Mouse (Mus musculus) kidney, embryonic 14.5 days (tissue): ENCODE measurements at regions not wholly inside any gene's neighbourhood (a gene's known extent, or its start where the extent isn't known, plus 50 kb on each side); places are given as distances from the start of the nearest gene placed in this dataset.

ENCODE experiments used
- ATAC-seq: fragments of 200-750 bp; cut with Nextera tagmentation; 2 replicates; pipeline ENCODE4 v1.8.0; 2017; ENCODE audit warnings: moderate number of reproducible peaks, mild to moderate bottlenecking, moderate TSS enrichment, moderate library complexity; ENCODE audit not compliant: low FRiP score, low TSS enrichment
- H3K27ac ChIP-seq: fragments of 300-500 bp; sonication (generic); 2 replicates; pipeline ENCODE4 v1.5.1; 2014; ENCODE audit warnings: low read depth, mild to moderate bottlenecking, low read length, moderate library complexity, mixed read lengths
- H3K27me3 ChIP-seq: fragments of 300-500 bp; sonication (generic); 2 replicates; pipeline ENCODE4 v1.6.1; 2014; ENCODE audit warnings: mild to moderate bottlenecking, low read length; ENCODE audit not compliant: control insufficient read depth, insufficient read depth
- H3K36me3 ChIP-seq: fragments of 300-500 bp; sonication (generic); 2 replicates; pipeline ENCODE4 v1.6.1; 2014; ENCODE audit warnings: low read length, mixed read lengths; ENCODE audit not compliant: control insufficient read depth, insufficient read depth
- H3K4me1 ChIP-seq: fragments of 300-500 bp; sonication (generic); 2 replicates; pipeline ENCODE4 v1.6.1; 2014; ENCODE audit warnings: low read length, mixed read lengths; ENCODE audit not compliant: control insufficient read depth, insufficient read depth
- H3K4me2 ChIP-seq: fragments of 300-500 bp; sonication (generic); replicated peaks from 2 replicates; pipeline ENCODE4 v1.6.1; 2014; ENCODE audit warnings: low read depth, mild to moderate bottlenecking, low read length
- H3K4me3 ChIP-seq: fragments of 300-500 bp; sonication (generic); 2 replicates; pipeline ENCODE4 v1.5.1; 2014; ENCODE audit warnings: mild to moderate bottlenecking, low read length
- H3K9ac ChIP-seq: fragments of 300-500 bp; sonication (generic); 2 replicates; pipeline ENCODE4 v1.6.1; 2014; ENCODE audit warnings: low read depth, mild to moderate bottlenecking, low read length, moderate library complexity
- H3K9me3 ChIP-seq: fragments of 300-500 bp; sonication (generic); 2 replicates; pipeline ENCODE4 v1.6.1; 2016; ENCODE audit warnings: low read length; ENCODE audit not compliant: control insufficient read depth
- WGBS: fragments of 180-500 bp; shearing (Covaris S2); extraction: QIAGEN DNeasy Blood & Tissue Kit; methylation state at CpG from one replicate; pipeline ENCODE4 v1.1.7; 2014; 5-methylcytosine and 5-hydroxymethylcytosine counted together

DNA sequence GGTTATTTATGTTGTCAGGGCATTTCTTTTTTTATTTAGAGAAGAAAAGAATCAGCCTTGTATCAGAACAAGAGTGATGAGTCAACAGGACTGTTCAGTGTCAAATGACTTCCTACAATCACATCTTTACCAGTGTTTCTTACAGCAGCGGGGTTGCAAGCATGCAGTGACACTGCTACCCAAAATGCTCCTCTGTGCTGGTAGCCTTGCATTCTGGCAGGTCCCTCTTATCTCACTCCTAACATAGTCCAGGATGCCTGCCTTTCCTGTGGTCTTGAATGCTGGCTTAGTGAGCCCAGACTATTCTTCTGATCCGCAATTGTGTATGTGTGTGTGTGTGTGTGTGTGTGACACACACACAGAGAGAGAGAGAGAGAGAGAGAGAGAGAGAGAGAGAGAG, 506.4 kb upstream of the Camk1g start:
- Histone ChIP-seq H3K4me3 (no peak overlapping the region), H3K4me2 (no peak overlapping the region), H3K27me3 (no peaks in the 10 kb centered on the region), H3K4me1 (no peaks in the 10 kb centered on the region), H3K9me3 (no peaks in the 10 kb centered on the region), H3K9ac (no peak overlapping the region), H3K36me3 (no peaks in the 10 kb centered on the region), H3K27ac (no peak overlapping the region)
- no peak for ATAC-seq
- 77% methylated on average over 2 of the region's 2 CpGs for WGBS

DNA sequence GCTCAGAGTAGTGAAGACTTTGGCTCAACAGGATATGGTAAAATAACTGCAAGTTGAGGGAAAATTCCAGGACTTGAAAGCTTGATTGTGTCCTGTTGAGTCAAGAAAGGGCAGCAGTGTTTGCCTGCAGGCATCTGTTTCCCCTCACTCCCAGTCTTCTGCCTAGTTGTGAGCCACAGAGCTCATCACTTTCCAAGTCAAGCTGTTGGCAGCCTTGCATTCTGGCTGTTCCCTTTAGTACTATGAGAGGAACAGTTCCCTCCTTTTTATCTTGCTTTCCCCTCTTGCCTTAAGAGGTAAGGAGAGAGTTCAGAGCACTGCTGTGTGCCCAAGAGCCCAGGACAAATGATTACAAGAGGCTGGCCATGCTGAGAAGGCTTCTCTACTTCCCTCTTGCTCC, 506.0 kb upstream of the Camk1g start:
- Histone ChIP-seq H3K4me3 (no peak overlapping the region), H3K4me2 (no peak overlapping the region), H3K27me3 (no peaks in the 10 kb centered on the region), H3K27ac (no peak overlapping the region), H3K9ac (no peak overlapping the region), H3K4me1 (no peaks in the 10 kb centered on the region), H3K9me3 (no peaks in the 10 kb centered on the region), H3K36me3 (no peaks in the 10 kb centered on the region)
- no peak for ATAC-seq

DNA sequence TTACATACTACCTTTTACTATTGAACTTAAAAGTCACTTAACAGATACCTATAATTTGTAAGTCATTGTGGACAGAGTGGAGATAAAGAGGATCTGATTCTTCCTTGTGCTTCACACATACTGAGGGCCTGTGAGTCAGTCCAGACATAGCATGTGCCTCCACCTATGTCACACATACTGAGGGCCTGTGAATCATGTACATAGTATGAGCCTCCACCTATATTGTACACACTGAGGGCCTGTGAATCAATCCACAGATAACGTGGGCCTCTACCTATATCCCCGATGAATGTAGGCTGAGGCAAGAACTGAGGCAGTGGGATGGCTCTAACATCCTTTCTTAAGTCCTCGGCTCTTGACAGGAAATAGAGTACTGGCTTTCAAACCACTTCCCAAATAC, 505.2 kb upstream of the Camk1g start:
- no peak overlapping the region for H3K27ac ChIP-seq
- H3K4me3 ChIP-seq: no peak overlapping the region
- H3K27me3 ChIP-seq: no peaks in the 10 kb centered on the region
- 89% methylated on average over 3 of the region's 3 CpGs for WGBS
- H3K4me2 ChIP-seq: no peak overlapping the region
- H3K36me3 ChIP-seq: no peaks in the 10 kb centered on the region
- H3K4me1 ChIP-seq: no peaks in the 10 kb centered on the region
- H3K9me3 ChIP-seq: no peaks in the 10 kb centered on the region
- ATAC-seq: no peak
- H3K9ac ChIP-seq: no peak overlapping the region

DNA sequence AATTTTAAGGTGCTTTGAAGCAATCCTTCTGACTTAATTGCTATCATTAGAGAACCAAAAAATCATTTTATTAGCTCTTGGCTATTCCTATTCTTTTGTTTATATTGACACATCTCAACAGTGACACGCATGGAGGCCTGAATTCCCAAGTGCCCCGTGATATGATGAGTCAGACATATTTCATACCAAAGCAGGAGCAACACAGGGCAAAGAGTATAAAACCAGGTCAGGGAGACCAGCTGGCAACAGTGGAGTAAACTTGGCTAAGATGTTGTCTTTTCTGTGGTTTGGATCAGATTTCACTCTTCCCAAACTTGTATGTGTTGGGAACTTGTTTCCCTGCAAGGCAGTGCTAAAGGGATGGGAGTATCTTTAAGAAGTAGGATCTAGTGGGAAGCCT, 500.6 kb upstream of the Camk1g start:
- no peak overlapping the region for H3K4me2 ChIP-seq
- H3K9ac ChIP-seq: no peak overlapping the region
- no peak for ATAC-seq
- H3K9me3 ChIP-seq: no peaks in the 10 kb centered on the region
- H3K27ac ChIP-seq: no peak overlapping the region
- no peaks in the 10 kb centered on the region for H3K4me1 ChIP-seq
- H3K27me3 ChIP-seq: no peaks in the 10 kb centered on the region
- H3K36me3 ChIP-seq: no peaks in the 10 kb centered on the region
- 47% methylated on average over 2 of the region's 2 CpGs for WGBS
- no peak overlapping the region for H3K4me3 ChIP-seq

DNA sequence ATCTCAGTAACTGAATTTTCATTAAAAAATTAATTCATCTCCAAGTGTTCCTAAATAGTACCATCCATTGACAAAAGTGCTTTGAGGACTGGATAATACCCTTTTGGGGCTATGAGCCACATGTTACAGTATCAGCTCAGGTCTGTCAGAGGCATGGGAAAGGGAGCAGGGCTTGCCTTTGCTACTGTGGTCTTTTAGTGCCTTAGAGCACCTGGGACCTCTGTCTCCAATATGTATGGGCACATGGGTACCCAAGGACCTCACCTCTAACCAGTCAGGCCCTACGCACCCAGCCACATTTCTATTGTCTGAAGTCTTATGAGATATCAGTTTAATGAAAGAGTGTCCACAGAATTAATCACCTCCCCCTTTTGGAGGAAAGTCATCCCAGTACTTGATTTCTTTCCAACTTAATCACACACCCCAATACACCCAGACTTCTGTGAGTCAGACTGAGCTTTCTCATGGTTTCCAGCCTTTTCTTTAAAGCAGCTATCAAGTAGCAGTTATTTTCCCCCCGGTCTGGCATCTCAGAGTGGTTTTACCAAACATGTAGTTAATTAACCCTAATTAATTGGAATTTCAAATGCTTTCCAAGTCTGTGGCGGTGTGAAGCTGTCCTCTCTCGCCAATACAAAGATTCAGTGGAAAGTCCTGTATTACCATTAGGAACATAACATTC, 498.7 kb upstream of the Camk1g start:
- Histone ChIP-seq H3K9me3 (no peaks in the 10 kb centered on the region), H3K27ac (no peak overlapping the region), H3K36me3 (no peaks in the 10 kb centered on the region), H3K4me1 (no peaks in the 10 kb centered on the region), H3K4me3 (no peak overlapping the region), H3K4me2 (no peak overlapping the region), H3K27me3 (no peaks in the 10 kb centered on the region), H3K9ac (no peak overlapping the region)
- ATAC-seq: no peak
- WGBS: 82% methylated on average over 4 of the region's 4 CpGs

DNA sequence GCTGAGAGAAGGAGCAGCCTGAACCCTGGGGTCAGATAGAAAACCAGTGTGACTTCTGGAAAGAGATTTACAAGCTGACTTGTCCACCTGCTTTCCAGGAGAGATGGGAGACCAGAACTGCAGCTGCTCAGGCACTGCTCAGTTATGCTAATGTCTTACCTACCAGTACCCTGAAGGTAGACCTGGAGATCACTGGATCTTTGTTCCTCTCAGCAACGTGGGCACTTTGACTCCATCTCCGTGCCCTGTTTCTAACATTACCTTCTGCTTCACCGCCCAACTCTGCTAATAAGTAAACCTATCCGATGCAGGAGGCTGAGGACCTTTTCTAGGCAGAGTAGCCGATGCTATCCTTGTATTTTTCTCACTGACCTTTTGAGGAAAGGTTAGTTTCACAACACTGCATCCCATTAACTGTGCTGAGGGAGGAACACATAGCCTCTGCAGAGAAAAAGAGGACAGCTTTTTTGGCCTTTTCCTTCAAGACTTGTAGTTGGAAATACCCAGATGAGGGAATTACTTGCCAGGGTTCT, 490.7 kb upstream of the Camk1g start:
- Histone ChIP-seq H3K9me3 (no peaks in the 10 kb centered on the region), H3K27me3 (no peaks in the 10 kb centered on the region), H3K27ac (peak overlapping the region; percentile 44; the same call in 1 of the 2 replicates), H3K4me1 (peaks cover 18% of the 10 kb centered on the region), H3K4me2 (no peak overlapping the region), H3K36me3 (no peaks in the 10 kb centered on the region), H3K9ac (no peak overlapping the region), H3K4me3 (no peak overlapping the region)
- 47% methylated on average over 5 of the region's 5 CpGs for WGBS
- ATAC-seq: peak; percentile 81

DNA sequence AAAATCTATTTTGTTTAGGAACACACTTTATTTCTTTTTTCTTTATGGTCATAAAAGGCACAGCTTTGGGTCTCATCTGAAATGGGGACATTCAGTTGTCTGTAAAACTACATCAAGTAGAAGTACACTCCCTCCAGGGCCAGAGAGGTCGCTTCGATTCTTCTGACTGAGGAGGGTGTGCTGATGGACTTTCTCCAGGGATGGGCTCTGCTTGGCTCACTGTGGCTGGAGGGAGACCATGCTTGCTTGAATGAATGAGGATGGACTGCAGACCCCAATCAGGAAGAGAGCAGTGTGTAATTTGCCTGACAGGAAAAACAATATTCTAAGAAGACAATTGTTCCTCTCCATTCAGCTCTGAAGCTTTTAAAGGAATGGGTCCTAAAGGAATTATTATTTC, 490.3 kb upstream of the Camk1g start:
- peaks cover 18% of the 10 kb centered on the region for H3K4me1 ChIP-seq
- no peak for ATAC-seq
- no peak overlapping the region for H3K4me2 ChIP-seq
- H3K9ac ChIP-seq: no peak overlapping the region
- no peak overlapping the region for H3K4me3 ChIP-seq
- H3K9me3 ChIP-seq: no peaks in the 10 kb centered on the region
- H3K36me3 ChIP-seq: no peaks in the 10 kb centered on the region
- WGBS: 22% methylated on average over 2 of the region's 2 CpGs
- H3K27me3 ChIP-seq: no peaks in the 10 kb centered on the region
- H3K27ac ChIP-seq: peak overlapping the region; percentile 65; the same call in 1 of the 2 replicates

DNA sequence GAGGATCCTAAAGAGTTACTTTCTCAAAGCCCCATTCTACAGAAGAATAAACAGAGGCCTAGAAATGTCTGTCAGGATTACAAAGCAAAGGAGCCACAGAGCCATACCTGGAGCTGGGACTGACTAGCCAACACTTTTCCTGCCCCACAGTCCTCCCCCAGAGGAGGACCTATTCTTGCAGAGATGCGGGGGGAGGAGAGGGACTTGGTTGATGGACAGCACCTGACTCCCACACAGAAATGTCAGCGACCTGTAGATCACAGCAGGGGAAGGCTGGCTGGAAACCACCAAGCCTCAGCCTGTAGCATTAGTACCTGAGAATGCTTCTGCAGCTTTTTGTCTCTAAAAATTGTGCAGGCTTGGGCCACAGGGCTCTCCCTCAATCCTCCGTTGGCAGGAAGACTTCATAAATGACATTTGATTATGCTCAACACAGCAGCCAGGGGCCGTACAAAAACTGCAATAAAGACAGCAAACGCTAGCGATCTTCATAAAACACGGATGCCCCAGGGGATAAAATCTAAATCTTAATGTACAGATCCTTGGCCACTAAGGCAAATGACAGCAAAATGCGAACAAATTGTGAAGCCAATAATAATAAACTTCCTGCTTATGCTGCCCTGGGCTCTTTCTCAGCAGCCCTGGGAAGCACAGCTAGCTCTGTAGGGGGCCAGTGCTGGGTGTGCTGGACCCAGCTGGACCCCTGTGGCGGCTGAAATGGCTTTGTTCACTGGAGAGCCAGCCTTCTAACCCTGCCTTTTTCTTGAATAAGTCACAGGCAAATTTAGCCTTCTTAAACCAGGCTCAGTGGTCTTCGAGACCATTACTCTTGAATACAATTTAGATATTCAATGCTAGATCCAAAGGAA, 489.4 kb upstream of the Camk1g start:
- Histone ChIP-seq H3K27me3 (no peaks in the 10 kb centered on the region), H3K9ac (no peak overlapping the region), H3K4me2 (no peak overlapping the region), H3K27ac (peak overlapping the region; percentile 65; the same call in 1 of the 2 replicates), H3K4me3 (no peak overlapping the region), H3K9me3 (no peaks in the 10 kb centered on the region), H3K4me1 (peaks cover 18% of the 10 kb centered on the region), H3K36me3 (no peaks in the 10 kb centered on the region)
- peak; percentile 76 for ATAC-seq
- WGBS: 29% methylated on average over 10 of the region's 10 CpGs

DNA sequence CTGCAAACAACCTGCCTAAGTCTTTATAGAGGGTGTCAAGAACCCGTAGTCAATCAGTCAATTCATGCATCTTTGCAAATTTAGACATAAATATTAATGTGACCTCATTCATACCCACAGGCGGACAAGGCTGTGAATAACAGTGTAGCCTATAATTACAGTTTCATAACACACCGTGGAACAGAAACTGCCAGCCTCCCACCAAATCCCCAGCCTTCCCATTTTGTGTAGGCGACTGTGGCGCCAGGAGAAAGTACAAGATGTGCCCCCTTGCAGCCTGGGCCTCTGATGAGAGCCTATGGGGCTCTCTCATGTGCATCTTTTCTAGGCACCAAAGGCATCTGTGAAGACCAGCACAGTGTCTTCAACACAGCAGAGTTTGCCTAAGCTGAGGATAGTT, 477.8 kb upstream of the Camk1g start:
- no peaks in the 10 kb centered on the region for H3K36me3 ChIP-seq
- no peaks in the 10 kb centered on the region for H3K9me3 ChIP-seq
- no peak for ATAC-seq
- WGBS: 87% methylated on average over 5 of the region's 5 CpGs
- 0 out of 2 replicates have a peak, but pooled peaks cover 6% of the 10 kb centered on the region for H3K4me1 ChIP-seq
- H3K27ac ChIP-seq: no peak overlapping the region
- no peak overlapping the region for H3K9ac ChIP-seq
- no peaks in the 10 kb centered on the region for H3K27me3 ChIP-seq
- no peak overlapping the region for H3K4me2 ChIP-seq
- H3K4me3 ChIP-seq: no peak overlapping the region
